Mouse (Mus musculus) megakaryocyte progenitor cell, adult 5-6 weeks (primary cell): ENCODE measurements at regions not wholly inside any gene's neighbourhood (a gene's known extent, or its start where the extent isn't known, plus 50 kb on each side); places are given as distances from the start of the nearest gene placed in this dataset.
A peak's percentile ranks its signal among the peaks of the same experiment; 100 is the strongest.
"Not testable (repeated sequence)": the region's sequence is repeated elsewhere in the genome, so short reads cannot be mapped to it uniquely, and the experiment has no call there.

Experiments
- ATAC-seq: replicated peaks from 2 replicates; pipeline ENCODE4 v1.8.0; 2016; ENCODE audit warnings: mild to moderate bottlenecking, moderate TSS enrichment, inconsistent platforms; ENCODE audit not compliant: poor library complexity

DNA sequence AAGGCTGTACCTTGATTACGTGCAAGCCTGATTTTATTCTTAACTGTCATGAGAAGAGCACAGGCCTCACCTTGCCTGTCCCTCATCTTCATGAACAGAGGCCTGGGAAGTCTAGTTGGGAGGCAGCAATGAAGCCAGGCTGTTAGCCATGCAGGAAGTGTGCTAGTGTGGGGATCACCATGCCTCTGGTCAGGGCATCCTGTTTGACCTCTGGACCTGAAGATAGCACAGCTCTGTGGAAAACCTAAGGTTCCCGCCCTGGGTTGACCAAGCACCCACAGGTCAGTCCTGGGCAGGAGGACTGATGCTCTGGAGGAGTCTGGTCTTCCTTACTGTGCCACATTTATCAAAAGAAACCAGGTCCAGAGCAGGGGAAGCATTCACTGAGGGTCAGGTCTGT, 157.6 kb downstream of the Gm906 start:
- ATAC-seq = no peak

DNA sequence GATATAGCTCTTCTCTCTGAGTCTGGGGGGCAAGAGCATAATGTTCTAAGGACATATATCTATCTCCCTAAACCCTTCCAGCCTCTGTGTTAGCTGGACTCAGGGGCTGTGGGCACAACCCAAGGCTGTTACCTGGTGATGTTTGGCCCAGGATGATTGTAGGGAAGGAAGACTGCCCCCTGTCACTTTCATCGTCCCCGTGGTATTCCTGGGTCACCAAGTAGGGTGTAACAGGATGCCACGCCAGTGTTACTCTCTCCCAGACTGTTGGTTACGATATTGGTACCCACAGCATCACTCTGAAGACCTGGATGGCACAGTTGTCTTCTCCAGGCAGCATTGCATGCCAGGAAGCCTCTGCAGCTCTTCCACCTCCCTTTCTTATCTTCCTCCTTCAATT, 185.3 kb downstream of the Gm906 start:
- no peak for ATAC-seq

DNA sequence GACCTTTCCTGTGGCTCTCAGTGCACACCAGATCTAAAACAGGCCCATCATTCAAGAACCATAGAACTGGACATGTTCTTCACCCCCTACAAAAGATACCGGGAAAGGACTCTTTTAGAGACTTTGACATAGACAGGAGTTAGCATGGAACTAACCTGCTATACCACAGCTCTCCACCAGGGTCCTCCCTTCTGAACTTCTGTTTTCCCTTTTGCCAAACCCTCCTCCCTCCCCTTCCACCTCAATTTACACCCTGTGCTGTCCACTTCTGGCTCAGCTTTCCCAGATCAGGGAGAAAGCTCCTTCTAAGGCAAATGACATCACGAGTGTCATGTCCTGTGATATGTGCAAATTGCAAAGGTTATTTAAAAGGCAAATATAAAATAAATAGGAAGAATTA, 185.7 kb downstream of the Gm906 start:
- not testable (repeated sequence) for ATAC-seq

GRCm38 (mm10) chr13:50059676-50060075, 190.4 kb downstream of the Gm906 start:
- ATAC-seq = not testable (repeated sequence)

- not testable (repeated sequence) for ATAC-seq
These were observed 191.1 kb downstream of the Gm906 start for GRCm38 (mm10) chr13:50059054-50059453.

DNA sequence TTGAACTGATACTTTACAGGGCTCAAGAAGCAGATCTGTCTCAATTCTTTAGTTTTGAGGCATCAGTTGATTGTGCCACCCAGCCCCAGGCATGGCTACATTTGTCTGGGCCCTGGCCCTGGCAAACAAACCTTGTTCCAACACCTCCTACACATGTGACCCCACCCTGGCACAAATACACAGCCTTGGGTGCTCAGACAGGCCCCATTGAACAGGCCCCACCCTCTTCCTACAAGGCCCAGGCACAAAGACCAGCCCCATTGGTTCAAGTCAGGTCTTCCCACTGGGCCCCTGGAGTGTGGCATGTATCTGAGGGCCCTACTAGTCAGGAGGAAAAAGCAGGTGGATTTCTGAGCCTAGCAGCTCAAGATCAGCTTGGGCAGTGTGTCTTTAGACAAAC, 198.4 kb downstream of the Gm906 start:
- ATAC-seq = not testable (repeated sequence)

GRCm38 (mm10) chr13:50051110-50051509, 199.0 kb downstream of the Gm906 start:
- ATAC-seq = not testable (repeated sequence)

GRCm38 (mm10) chr13:50031757-50032156, 218.4 kb downstream of the Gm906 start:
- ATAC-seq = no peak

GRCm38 (mm10) chr13:50007730-50008129, 208.9 kb upstream of the Gm30302 start:
- ATAC-seq = not testable (repeated sequence)

GRCm38 (mm10) chr13:49966072-49966471, 167.3 kb upstream of the Gm30302 start:
- ATAC-seq = peak; percentile 64

- ATAC-seq = peak; percentile 50
These were observed 159.3 kb upstream of the Gm30302 start for GRCm38 (mm10) chr13:49957993-49958681.

- no peak for ATAC-seq
These were observed 117.0 kb upstream of the Gm30302 start for GRCm38 (mm10) chr13:49915781-49916180.
